Mouse (Mus musculus) cerebellum, adult 2 months (tissue): ENCODE measurements around the gene Tiam1.

Experiments used
- CTCF ChIP-seq: fragments of 200-500 bp; IDR thresholded peaks from 2 replicates; pipeline ENCODE4 v1.5.1; 2011; ENCODE audit warnings: low read depth, mild to moderate bottlenecking, control low read depth, low read length, moderate library complexity, borderline replicate concordance; ENCODE audit not compliant: insufficient read depth
- POLR2A ChIP-seq: fragments of 200-500 bp; IDR thresholded peaks from 2 replicates; pipeline ENCODE4 v1.6.1; 2011; ENCODE audit warnings: low read length, control low read depth, borderline replicate concordance; ENCODE audit not compliant: insufficient read depth

DNA sequence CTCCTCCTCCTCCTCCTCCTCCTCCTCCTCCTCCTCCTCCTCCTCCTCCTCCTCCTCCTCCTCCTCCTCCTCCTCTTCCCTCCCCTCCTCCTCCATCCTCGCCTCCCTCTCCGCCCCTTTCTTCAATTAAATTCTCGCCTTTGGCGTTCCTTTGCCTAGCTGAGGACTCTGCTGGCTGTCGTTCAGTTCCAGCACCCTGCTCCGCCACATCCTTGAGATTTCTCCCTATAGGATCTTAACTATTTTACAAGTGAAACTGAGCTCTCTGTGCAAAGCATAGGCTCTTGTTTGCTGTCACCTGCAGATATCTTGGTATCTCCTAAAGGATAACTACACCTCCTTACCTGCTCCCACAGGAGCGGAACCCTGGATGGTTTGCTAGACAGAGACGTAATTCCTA, 182.7 kb downstream of the Tiam1 start:
- no peak for TF ChIP-seq CTCF
- no peak for TF ChIP-seq POLR2A
